Mouse (Mus musculus): ENCODE data around the gene Fga. TPM values are rescaled to one million over a fixed set of nuclear protein-coding genes. Genes with fewer than 3 reads are reported as not detected.

The Fga gene
- 25.1 TPM for polyA plus RNA-seq (2014; fragmentation: Illumina TruSeq; extraction: RNeasy Lipid Tissue Mini Kit (QIAGEN cat#74804); ENCODE audit: low read depth, low replicate concordance)

DNA sequence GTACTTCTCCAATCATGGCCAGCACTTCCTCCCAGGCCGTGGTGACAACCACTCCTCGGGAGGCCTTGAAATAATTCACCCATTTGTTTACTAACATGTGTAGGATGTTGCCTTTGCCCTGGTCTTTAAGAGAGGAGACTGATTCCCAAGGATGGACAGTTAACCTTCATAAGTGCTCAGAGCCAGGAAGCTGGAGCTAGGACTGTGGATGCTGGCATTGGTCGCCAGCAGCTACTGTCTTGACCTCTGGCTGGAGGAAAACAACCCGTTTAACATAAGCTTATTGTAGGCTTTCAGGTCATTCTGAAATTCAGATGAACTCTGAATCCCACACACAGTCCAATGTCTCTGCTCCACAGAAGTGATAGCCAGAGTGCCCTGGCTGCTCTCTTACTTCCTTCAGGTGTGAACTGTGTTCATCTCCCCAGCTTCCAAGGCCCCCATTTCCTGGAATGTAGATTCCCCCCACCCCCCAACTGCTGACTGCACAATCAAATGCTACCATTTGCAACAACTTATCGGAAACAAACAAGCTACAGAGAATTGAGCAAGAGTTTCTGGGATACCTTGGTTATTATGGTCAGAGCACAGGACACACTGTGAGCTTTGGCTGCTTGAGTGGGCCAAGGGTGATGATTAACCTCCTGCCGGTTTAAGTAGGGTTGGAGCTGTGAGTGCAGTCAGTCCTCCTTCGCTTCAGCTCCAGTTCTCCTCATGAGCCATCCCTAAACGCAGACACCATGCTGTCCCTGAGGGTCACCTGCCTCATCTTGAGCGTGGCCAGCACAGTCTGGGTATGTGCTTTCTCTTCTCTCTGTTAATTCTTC is at the start of gene Fga:
Fga (plus strand) TSS at position 602 of the 827 bp plus-strand sequence.

DNA sequence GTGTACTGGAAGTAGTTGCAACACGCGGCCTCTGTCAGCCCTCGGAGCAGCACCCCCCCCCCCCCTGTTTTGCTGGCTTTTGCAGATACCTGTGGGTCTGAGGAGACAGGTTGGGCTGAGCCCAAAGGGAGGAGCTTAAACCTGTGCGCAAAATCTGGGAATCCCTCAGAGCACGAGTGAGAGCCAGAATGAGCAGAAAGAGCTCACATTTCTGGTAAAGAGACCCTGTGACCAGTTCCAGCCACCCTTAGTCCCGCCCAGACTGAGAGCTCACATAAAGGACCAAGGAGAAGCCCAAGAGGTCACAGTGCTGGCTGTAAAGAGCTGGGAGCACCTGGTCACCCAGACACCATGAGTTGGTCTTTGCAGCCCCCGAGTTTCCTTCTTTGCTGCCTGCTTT is 18.3 kb upstream of the Fga start, which contains the start of gene Fgg:
Fgg (plus strand) TSS at position 168 of the 400 bp plus-strand sequence.

DNA sequence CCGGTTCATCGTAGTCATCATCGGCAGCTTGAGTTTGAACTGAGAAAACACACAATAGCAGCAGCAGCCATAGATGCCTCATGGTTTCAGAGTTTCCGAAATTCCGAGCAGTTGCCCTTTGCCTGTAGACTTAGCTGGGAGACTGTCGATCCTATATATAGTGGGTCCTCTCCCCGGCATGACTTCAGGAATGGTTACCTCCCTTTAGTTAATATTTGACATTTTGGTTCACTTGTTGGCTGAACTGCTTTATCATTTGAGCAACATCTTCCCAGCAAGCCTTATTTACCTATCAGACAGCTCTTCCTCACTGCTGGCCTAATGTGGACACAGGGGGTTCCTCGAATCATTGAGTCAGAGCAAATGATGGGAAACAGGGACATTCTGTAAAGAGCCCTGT is 23.8 kb downstream of the Fga start, which contains the start of gene Fgb:
Fgb (minus strand) TSS at position 184 of the 400 bp plus-strand sequence.

DNA sequence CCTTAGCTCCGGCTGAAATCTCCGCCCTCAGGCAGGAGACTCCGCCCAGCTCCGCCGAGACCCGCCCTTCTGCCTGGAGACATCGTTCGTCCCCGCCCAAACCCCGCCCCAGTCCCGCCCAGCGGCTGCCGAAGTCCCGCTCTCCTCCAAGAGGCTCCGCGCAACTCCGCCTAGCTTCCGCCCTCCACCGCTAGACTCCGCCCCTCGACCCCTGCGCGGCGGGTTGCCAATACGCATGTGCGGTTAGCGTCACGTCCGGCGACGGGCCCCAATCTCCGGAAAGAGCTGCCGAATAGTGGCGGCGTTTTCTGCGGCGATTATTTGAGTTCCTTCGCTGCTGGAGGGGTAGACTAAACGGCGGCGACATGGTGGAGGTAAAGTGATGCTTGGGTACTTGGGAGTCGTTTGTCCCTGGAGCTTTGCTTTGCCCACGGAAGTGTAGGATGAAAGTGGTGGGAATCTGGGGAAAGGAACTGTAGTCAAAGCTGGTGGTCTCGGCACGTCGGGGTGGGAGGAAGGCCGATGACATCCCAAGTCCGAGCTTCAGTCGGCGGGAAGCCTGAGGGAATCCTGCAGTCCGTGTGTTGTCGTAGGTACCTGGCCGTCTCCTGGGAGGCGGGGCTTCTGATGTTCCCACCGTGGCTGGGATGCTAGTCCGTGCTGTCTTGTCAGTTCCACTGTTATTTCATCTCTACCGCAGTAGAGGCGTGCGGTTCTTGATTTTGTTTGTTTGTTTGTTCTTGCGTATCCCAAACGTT is 29.6 kb downstream of the Fga start, which contains the start of gene Plrg1:
Plrg1 (plus strand) TSS at position 242 of the 758 bp plus-strand sequence.

Other genes starting within 250 kb of the Fga start
- gene Rbm46, start 149.6 kb upstream of the Fga start, polyA plus RNA-seq (2014; fragmentation: Illumina TruSeq; extraction: RNeasy Lipid Tissue Mini Kit (QIAGEN cat#74804); ENCODE audit: low read depth, low replicate concordance): 0.69 TPM
- 9.4 TPM for gene Lrat, start 122.1 kb upstream of the Fga start, polyA plus RNA-seq (2014; fragmentation: Illumina TruSeq; extraction: RNeasy Lipid Tissue Mini Kit (QIAGEN cat#74804); ENCODE audit: low read depth, low replicate concordance)
- gene Fgg, start 18.4 kb upstream of the Fga start, polyA plus RNA-seq (2014; fragmentation: Illumina TruSeq; extraction: RNeasy Lipid Tissue Mini Kit (QIAGEN cat#74804); ENCODE audit: low read depth, low replicate concordance): 21.2 TPM
- 5.0 TPM for gene Fgb, start 23.8 kb downstream of the Fga start, polyA plus RNA-seq (2014; fragmentation: Illumina TruSeq; extraction: RNeasy Lipid Tissue Mini Kit (QIAGEN cat#74804); ENCODE audit: low read depth, low replicate concordance)
- gene Plrg1, start 29.4 kb downstream of the Fga start, polyA plus RNA-seq (2014; fragmentation: Illumina TruSeq; extraction: RNeasy Lipid Tissue Mini Kit (QIAGEN cat#74804); ENCODE audit: low read depth, low replicate concordance): 28.4 TPM
- gene Dchs2, start 101.9 kb downstream of the Fga start, polyA plus RNA-seq (2014; fragmentation: Illumina TruSeq; extraction: RNeasy Lipid Tissue Mini Kit (QIAGEN cat#74804); ENCODE audit: low read depth, low replicate concordance): not detected

All from kidney, adult 10 weeks (tissue).